Mouse (Mus musculus) cortical plate, adult 2 months (tissue): ENCODE measurements around the gene Cyth3.

Experiments
- CTCF ChIP-seq: fragments of 200-500 bp; IDR thresholded peaks from 2 replicates; pipeline ENCODE4 v1.5.1; 2011; ENCODE audit warnings: mild to moderate bottlenecking, control low read depth, low read length; ENCODE audit not compliant: insufficient read depth; ENCODE audit errors: extremely low read depth
- POLR2A ChIP-seq: fragments of 200-500 bp; IDR thresholded peaks from 2 replicates; pipeline ENCODE4 v1.6.1; 2011; ENCODE audit warnings: mild to moderate bottlenecking, low read length, control low read depth; ENCODE audit not compliant: insufficient read depth; ENCODE audit errors: extremely low read depth

GRCm38 (mm10) chr5:143604157-143604774, 18.0 kb upstream of the Cyth3 start:
- TF ChIP-seq CTCF: no peak
- TF ChIP-seq POLR2A: no peak
